Mouse (Mus musculus) left cerebral cortex, adult 9 months (tissue): ENCODE measurements around the gene Slc39a10.

Experiments used
- DNase-seq, 2 experiments: peaks; one replicate each; pipeline ENCODE4 v3.0.0; 2022; ENCODE audit warnings: low spot score in 2 of 2

The Slc39a10 gene

DNA sequence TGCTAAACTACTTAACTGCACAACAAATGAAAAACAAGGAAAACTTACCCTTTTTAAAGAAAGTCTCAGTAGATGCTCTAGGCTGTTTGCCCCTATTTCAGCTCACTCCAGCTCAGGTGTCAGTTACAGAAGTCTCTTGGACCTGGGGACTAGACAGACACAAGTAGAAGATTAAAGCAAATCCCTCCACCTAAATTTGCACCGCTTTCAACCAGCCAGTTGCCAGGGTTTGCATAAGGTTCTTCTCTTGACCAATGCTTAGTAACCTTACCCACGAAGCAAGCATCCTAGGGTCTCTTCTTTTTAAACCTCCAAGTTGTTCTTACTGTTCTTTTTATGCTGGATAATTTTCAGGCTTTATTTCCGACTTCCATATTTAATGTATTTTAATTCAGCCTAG lies at the start of gene Slc39a10:
Slc39a10 (minus strand) TSS at position 101 of the 400 bp plus-strand sequence.
- DNase-seq, result no peak

DNA sequence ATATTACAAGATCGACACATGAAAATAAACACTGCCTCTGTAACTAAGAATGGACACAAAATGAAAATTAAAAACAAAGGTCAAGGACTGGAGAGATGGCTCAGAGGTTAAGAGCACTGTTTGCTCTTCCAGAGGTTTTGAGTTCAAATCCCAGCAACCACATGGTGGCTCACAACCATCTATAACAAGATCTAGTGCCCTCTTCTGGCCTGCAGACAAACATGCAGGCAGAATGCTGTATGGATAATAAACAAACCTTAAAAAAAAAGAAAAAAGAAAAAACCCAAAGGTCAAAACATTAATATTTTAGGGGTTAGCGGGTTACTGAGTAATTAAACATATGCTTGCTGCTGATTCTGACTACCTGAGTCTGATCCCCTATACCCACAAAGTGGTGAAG lies 46.6 kb upstream of the Slc39a10 start:
- no peak for DNase-seq

DNA sequence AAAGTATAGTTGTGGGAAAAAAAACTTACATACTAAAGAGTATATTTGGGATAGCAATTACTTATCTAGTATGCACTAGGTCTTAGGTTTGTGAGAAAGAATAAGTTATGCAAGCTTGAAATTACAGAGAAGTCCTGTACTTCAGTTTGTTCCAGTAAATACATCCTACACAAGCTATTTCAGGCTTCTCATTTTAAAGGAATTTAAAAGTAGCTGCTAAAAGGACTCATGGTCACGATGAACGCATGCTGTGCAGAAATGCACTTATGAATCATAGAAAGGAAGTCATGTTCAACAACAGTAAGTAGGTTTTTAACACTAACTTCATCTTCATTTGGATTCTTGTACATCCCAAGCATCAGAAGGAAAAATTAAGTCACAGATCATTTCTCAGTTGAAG lies 45.0 kb upstream of the Slc39a10 start:
- peak; percentile 46 to 66 for DNase-seq

DNA sequence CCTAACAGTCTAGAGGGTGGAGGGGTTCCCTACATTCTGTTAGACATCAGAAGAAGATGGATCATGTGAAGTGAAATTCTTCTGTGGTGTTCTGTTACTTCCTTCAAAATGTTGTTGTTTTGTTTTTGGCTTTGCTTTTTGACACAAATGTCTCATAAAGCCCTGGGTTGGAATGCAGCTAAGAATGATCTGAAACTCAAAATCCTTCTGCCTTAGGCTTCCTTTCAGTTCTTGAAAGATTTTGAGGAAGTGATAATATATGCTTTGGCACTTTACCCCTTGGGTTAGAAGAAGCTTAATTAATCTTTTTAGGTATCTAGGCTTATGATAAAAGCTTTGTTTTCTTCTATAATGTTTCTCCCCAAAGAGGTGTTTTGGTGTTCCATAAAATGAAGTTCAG lies 34.5 kb upstream of the Slc39a10 start:
- no peak for DNase-seq

DNA sequence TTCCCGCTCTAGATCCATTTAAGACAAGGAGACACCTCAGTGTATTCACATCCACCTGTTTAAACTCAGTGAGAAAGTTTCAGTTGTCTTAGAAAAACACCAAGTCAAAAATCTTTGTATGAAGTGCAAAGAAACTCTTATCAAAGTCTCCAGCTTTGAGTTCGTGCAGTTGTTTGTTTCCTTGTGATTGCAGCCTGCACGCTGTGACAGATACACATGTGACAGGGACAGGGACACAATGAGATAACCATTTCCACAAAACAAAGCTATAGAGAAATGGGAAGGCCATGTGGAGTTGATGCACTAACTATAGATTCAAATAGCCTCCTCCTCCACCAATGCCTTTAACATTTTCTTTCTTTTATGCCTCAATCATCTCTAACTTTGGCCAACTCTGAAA lies 33.6 kb upstream of the Slc39a10 start:
- DNase-seq, result no peak

DNA sequence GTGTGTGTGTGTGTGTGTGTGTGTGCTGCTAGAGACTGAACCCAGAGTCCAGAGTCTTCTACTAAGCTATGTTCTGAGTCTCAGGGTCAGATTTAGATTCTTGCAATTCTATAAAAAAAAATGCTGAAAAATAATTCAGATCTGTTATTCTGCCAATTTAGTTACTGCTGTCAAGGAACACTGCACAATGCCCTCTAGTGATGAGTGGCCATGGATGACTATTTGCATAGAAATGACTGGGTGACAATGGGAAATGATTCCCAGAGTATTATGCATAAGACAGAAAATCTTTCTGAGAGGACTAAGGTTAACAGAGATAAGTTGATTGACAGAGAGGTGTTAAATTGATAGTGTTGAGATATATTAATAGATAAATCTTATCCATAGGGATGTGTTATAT lies 32.3 kb upstream of the Slc39a10 start:
- no peak for DNase-seq

DNA sequence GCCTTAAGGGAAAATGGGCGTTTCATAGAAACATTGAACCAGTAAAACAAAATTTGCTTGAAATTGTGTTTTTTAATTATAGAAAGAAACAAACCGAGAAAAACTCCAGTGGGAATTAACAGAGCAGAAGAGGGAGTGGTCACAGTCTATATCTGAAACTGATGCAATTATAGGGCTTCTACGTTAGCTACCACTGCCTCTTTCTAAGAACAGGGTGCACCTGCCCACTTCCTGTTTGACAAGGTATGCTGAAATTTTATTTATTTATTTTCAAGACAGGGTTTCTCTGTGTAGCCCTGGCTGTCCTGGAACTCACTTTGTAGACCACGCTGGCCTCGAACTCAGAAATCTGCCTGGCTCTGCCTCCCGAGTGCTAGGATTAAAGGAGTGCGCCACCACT lies 30.3 kb upstream of the Slc39a10 start:
- no peak for DNase-seq

DNA sequence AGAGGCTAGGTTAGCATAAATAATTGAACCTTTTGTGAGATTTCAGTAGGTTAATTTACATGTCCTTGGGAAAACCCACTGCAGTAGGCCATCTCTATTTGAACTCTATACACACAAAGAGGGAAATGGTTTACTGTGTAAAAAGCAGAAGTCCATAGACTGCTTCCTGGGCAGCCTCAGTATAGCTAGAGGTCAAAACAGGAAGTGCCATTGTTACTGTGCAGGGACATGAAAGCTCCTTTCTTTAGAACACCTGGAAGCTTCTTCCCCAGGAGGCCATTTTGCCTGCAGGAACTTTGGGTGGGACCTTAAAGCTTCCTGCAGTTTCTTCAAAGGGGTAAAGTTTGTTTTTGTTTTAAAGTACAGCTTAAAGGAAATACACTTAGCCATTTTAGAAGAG lies 29.0 kb upstream of the Slc39a10 start:
- DNase-seq, result no peak

- no peak for DNase-seq
These were observed 23.6 kb upstream of the Slc39a10 start for GRCm38 (mm10) chr1:46916237-46916636.

DNA sequence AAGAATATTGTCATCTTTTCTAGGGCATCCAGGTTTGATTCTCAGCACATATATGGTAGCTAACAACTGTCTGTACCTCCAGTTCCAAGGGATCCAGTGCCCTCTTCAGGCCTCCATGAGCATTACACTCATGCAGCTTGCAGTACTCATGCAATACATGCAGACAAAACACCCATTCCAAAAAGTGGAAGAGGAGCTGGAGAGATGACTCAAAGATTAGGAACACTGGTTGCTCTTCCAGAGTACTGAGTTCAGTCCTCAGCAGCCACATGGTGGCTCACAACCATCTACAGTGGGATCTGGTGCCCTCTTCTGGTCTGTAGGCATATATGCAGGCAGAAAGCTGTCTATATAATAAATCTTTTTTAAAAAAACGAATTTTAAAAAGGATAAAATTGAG lies 21.7 kb upstream of the Slc39a10 start:
- DNase-seq, result no peak

- DNase-seq, result no peak
These were observed 20.0 kb upstream of the Slc39a10 start for GRCm38 (mm10) chr1:46912506-46913156.

DNA sequence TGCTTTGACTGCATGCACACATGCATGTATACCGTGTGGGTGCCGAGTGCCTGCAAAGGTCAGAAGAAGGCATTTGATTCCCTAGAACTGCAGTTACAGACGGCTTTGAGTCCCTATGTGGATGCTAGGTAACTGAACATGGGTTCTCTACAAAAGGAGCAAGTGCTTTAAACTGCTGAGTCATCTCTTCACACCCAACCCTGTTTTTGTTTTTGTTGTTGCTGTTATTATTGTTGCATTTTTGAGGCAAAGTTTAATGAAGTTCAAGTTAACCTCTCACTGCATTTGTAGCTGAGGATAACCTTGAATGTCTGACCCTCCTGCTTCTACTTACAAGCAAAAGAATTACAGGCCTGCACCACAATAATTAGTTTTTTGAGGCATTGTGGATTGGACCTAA lies 17.5 kb upstream of the Slc39a10 start:
- DNase-seq, result no peak

DNA sequence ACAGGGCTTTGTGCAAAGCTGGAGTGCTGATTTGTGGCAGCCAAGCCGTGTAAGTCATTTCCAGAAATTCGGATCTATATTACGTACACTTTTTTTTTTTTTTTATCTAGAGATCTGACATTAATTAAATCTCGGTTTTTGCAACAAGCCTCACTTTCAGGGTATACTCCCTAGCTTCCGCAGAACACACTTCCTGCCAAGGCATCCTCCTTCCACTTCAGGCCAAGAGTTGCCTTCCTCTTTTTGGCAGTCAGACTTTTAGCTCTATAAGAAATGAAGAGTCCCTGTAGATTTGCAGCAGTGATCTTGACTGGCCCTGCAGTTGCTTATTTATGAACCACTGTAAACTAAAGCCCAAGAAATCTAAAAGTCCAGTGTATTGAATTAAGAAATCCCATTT lies 13.1 kb upstream of the Slc39a10 start:
- DNase-seq, result no peak

DNA sequence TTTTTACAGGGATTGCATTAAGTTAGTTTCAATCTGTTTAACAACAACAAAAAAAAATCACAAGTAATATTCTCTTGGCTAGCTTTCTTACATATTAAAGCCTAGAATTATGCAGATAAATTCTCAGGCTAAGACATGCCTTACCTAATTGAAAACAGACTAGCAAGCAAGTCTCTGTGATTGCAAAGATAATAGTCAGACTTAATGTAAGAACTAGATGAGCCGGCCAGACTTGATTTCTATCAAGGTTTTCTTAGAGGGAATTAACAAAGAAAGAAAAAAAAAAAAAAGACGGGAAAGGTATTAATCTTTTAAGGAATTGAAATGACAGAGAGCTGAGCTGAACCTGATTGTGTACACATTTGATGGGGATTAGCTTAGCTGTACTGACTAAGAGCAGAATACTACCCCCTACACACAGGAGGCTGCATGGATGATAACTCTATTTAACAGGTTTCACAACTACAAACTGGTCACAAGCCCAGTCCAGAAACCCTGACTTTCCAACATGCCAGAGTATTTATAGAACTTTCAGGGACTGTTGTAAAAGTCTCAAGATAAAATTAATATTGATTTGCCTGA lies 9.5 kb upstream of the Slc39a10 start:
- DNase-seq, result no peak

DNA sequence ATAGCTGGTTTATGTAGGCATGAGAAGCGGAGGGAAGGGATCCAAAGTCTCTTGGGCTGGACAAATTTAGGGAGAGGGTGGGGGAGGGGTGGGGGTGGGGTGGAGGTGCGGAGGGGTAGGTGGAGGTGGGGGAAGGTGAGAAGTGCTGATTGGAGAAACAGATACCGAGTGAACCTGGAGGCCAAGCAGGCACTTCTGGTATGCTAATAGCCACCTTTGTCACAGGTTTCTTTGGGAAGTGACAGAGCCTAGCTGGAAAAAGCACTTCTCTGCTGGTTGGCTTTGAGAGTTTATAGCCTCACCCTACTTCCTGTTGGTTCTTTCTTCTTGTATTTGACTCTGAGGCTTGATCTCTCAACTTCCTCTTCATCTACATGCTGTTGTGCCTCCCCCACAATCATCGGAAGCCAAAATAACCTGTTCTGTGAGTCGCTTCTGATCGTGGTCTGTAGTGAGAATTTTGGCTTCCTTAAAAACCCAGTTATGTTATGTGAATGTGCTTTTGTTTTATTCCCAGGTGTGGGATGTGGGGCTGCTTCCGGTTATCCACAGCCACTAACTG lies 1.7 kb upstream of the Slc39a10 start:
- no peak for DNase-seq

DNA sequence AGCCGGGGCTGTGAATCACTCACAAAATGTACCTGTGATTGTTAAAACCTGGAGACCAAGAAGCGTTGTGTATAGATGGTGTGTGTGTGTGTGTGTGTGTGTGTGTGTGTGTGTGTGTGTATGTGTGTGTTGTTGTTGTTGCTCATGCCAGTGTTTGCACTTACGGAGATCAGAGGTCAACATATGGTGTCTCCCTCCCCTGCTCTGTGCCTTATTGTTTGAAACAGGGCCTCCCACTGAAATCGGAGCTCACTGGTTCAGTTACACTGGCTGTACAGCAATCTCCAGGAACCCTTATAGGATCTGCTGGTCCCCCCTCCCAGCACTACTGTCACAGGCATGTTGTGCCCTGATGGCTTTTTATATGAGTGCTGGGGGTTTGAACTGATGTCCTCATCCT lies 3.9 kb downstream of the Slc39a10 start:
- no peak for DNase-seq

DNA sequence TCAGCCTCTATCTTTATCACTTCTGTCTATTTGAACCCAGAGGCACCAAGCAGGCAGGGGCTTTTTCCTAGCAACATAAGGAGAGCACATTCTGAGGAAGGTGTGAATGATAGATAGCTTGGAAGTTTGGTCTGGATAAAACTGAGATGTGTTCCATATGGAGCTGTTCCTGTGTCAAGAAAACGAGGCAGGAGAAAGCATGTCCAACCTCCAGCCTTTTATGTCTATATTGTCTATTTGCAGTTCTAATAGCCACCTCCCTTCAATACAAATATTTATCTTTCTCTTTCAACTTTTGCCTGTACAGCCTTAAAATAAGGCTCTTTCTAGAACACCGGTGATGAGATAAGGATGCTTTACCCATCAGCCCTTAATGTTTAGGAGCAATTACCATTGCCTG lies 4.3 kb downstream of the Slc39a10 start:
- DNase-seq, result no peak

DNA sequence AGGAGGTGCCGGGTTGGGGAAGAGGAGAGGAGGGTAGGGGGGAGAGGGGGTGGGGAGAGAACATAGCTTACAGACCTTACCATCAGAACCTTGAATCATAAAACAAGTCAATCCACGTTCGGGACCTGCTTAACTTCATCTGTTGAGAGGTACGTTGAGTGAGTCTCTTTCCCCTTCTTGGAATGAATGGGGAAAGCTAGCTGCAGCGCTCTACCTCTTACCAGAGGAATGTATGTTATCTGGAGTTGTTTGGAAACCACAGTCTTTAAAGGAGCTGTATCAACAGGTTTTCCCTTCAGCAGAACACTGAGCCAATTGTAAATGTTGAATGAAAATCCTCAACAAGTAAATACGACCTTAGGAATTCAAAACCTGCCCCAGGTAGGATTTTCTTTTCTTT lies 4.7 kb downstream of the Slc39a10 start:
- DNase-seq, result no peak

GRCm38 (mm10) chr1:46886091-46886490 lies 6.6 kb downstream of the Slc39a10 start:
- no peak for DNase-seq

DNA sequence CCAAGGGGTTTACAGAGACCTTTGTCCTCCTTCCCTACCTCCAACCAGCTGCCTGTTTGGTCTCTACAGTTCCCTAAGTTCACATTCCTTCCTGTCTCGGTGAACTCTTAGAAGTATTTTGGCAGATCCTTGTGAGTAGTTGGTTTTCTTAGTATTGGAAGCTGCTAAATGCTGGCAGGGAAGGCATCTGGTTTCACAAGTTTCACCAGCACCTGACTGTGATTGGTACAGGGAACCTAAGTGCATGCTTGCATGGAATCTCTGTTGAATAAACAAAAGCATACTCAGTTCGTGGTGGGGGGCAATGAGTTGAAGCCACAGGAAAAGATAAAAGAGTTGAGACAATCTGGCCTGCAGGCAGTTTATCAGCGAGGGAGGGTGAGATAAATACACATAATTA lies 7.4 kb downstream of the Slc39a10 start:
- DNase-seq, result no peak

GRCm38 (mm10) chr1:46879951-46880350 lies 12.7 kb downstream of the Slc39a10 start:
- no peak for DNase-seq

- no peak for DNase-seq
These were observed 18.9 kb downstream of the Slc39a10 start for GRCm38 (mm10) chr1:46873770-46874169.

GRCm38 (mm10) chr1:46869788-46870187 lies 22.9 kb downstream of the Slc39a10 start:
- DNase-seq, result no peak
